Mouse (Mus musculus) midbrain, embryonic 14.5 days (tissue): Measurements from ENCODE around the gene Car8. TPM values are rescaled to one million over a fixed set of nuclear protein-coding genes. Genes with fewer than 3 reads are reported as not detected.

Source experiments
- ATAC-seq: fragments of 200-750 bp; cut with Nextera tagmentation; 2 replicates; pipeline ENCODE4 v1.8.0; 2017; ENCODE audit warnings: moderate number of reproducible peaks, moderate library complexity; ENCODE audit not compliant: low FRiP score, low TSS enrichment
- DNase-seq: peaks from one replicate; pipeline ENCODE4 v3.0.0-alpha.2; 2015
- H3K27ac ChIP-seq: fragments of 300-500 bp; sonication (generic); replicated peaks from 2 replicates; pipeline ENCODE4 v1.5.1; 2014; ENCODE audit warnings: mild to moderate bottlenecking, low read depth, low read length, moderate library complexity
- H3K27me3 ChIP-seq: fragments of 300-500 bp; sonication (generic); 2 replicates; pipeline ENCODE4 v1.6.1; 2014; ENCODE audit warnings: low read length, control low read depth, mixed read lengths; ENCODE audit not compliant: control insufficient read depth, insufficient read depth
- H3K36me3 ChIP-seq: fragments of 300-500 bp; sonication (generic); 2 replicates; pipeline ENCODE4 v1.6.1; 2014; ENCODE audit warnings: low read length, control low read depth; ENCODE audit not compliant: control insufficient read depth, insufficient read depth
- H3K4me1 ChIP-seq: fragments of 300-500 bp; sonication (generic); 2 replicates; pipeline ENCODE4 v1.6.1; 2014; ENCODE audit warnings: mild to moderate bottlenecking, antibody characterized with exemption, low read length, control low read depth; ENCODE audit not compliant: control insufficient read depth, insufficient read depth
- H3K4me2 ChIP-seq: fragments of 300-500 bp; sonication (generic); 2 replicates; pipeline ENCODE4 v1.6.1; 2014; ENCODE audit warnings: mild to moderate bottlenecking, low read length, moderate library complexity
- H3K4me3 ChIP-seq: fragments of 300-500 bp; sonication (generic); replicated peaks from 2 replicates; pipeline ENCODE4 v1.5.1; 2014; ENCODE audit warnings: low read depth, low read length
- H3K9ac ChIP-seq: fragments of 300-500 bp; sonication (generic); replicated peaks from 2 replicates; pipeline ENCODE4 v1.6.1; 2014; ENCODE audit warnings: mild to moderate bottlenecking, low read length, moderate library complexity
- H3K9me3 ChIP-seq: fragments of 300-500 bp; sonication (generic); 2 replicates; pipeline ENCODE4 v1.6.1; 2016; ENCODE audit warnings: low read length, control low read depth, mixed read lengths; ENCODE audit not compliant: control insufficient read depth
- WGBS: fragments of 180-500 bp; shearing (Covaris S2); extraction: QIAGEN DNeasy Blood & Tissue Kit; methylation state at CpG from one replicate; pipeline ENCODE4 v1.1.7; 2014; 5-methylcytosine and 5-hydroxymethylcytosine counted together
- polyA plus RNA-seq: library from polyadenylated mRNA; unstranded; fragments of >200 nt; fragmentation: Nextera tagmentation; extraction: Ambion mirVana; gene quantifications from 2 replicates; pipeline ENCODE4 v1.2.1, GENCODE M21; 2014

The Car8 gene
- polyA plus RNA-seq: 8.6 and 18.6 TPM in 2 replicates

- no peaks in the 10 kb centered on the region for H3K27me3 ChIP-seq
- H3K4me2 ChIP-seq: peak within 1 kb of the TSS; percentile 100
- H3K4me3 ChIP-seq: peak within 1 kb of the TSS; percentile 75
- ATAC-seq (peak; percentile 92), DNase-seq (peak; percentile 78)
- H3K36me3 ChIP-seq: no peaks in the 10 kb centered on the region
- H3K27ac ChIP-seq: no peak within 1 kb of the TSS
- H3K4me1 ChIP-seq: no peaks in the 10 kb centered on the region
- H3K9me3 ChIP-seq: no peaks in the 10 kb centered on the region
- peak within 1 kb of the TSS; percentile 66 for H3K9ac ChIP-seq
- WGBS: under 1% methylated on average over 49 of the region's 49 CpGs
These were observed at the start of gene Car8 for GRCm38 (mm10) chr4:8238560-8239305. Gene Car8, minus strand, starts transcription at chr4:8239041.

GRCm38 (mm10) chr4:8284934-8285333 is 46.1 kb upstream of the Car8 start:
- Histone ChIP-seq H3K27me3 (no peaks in the 10 kb centered on the region), H3K9me3 (no peaks in the 10 kb centered on the region), H3K36me3 (no peaks in the 10 kb centered on the region), H3K4me2 (no peak overlapping the region), H3K4me3 (no peak overlapping the region), H3K27ac (no peak overlapping the region), H3K4me1 (no peaks in the 10 kb centered on the region), H3K9ac (no peak overlapping the region)
- WGBS: 86% methylated on average over 1 of the region's 1 CpGs
- ATAC-seq (no peak), DNase-seq (no peak)

GRCm38 (mm10) chr4:8278159-8278558 is 39.3 kb upstream of the Car8 start:
- H3K4me3 ChIP-seq: no peak overlapping the region
- H3K27ac ChIP-seq: no peak overlapping the region
- H3K27me3 ChIP-seq: no peaks in the 10 kb centered on the region
- 98% methylated on average over 2 of the region's 2 CpGs for WGBS
- H3K36me3 ChIP-seq: no peaks in the 10 kb centered on the region
- no peak for DNase-seq
- no peak for ATAC-seq
- H3K4me1 ChIP-seq: no peaks in the 10 kb centered on the region
- H3K9me3 ChIP-seq: no peaks in the 10 kb centered on the region
- no peak overlapping the region for H3K9ac ChIP-seq
- no peak overlapping the region for H3K4me2 ChIP-seq

- no peak overlapping the region for H3K9ac ChIP-seq
- no peaks in the 10 kb centered on the region for H3K9me3 ChIP-seq
- no peak for DNase-seq
- H3K27ac ChIP-seq: no peak overlapping the region
- H3K27me3 ChIP-seq: no peaks in the 10 kb centered on the region
- H3K36me3 ChIP-seq: no peaks in the 10 kb centered on the region
- H3K4me2 ChIP-seq: no peak overlapping the region
- H3K4me3 ChIP-seq: no peak overlapping the region
- no peak for ATAC-seq
- no peaks in the 10 kb centered on the region for H3K4me1 ChIP-seq
- WGBS: 91% methylated on average over 3 of the region's 3 CpGs
These were observed 11.0 kb upstream of the Car8 start for GRCm38 (mm10) chr4:8249805-8250204.

- WGBS: 72% methylated on average over 1 of the region's 1 CpGs
These were observed 6.7 kb upstream of the Car8 start for GRCm38 (mm10) chr4:8245495-8246063.

GRCm38 (mm10) chr4:8245062-8245461 is 6.2 kb upstream of the Car8 start:
- Histone ChIP-seq H3K9ac (no peak overlapping the region), H3K4me3 (no peak overlapping the region), H3K36me3 (no peaks in the 10 kb centered on the region), H3K4me1 (no peaks in the 10 kb centered on the region), H3K9me3 (no peaks in the 10 kb centered on the region), H3K4me2 (no peak overlapping the region), H3K27ac (no peak overlapping the region), H3K27me3 (no peaks in the 10 kb centered on the region)
- no peak for DNase-seq
- WGBS: 85% methylated on average over 3 of the region's 3 CpGs
- no peak for ATAC-seq

More at GRCm38 (mm10) chr4:8245495-8246063, 6.7 kb upstream of the Car8 start:
- Histone ChIP-seq H3K4me1 (no peaks in the 10 kb centered on the region), H3K36me3 (no peaks in the 10 kb centered on the region), H3K4me3 (no peak overlapping the region), H3K27ac (no peak overlapping the region), H3K9ac (no peak overlapping the region), H3K4me2 (no peak overlapping the region), H3K9me3 (no peaks in the 10 kb centered on the region), H3K27me3 (no peaks in the 10 kb centered on the region)
- no peak for DNase-seq
- ATAC-seq: no peak

- ATAC-seq (no peak), DNase-seq (no peak)
- Histone ChIP-seq H3K9ac (no peak overlapping the region), H3K9me3 (no peaks in the 10 kb centered on the region), H3K4me2 (no peak overlapping the region; the same call in 1 of the 2 replicates), H3K4me1 (no peaks in the 10 kb centered on the region), H3K27me3 (no peaks in the 10 kb centered on the region), H3K4me3 (no peak overlapping the region), H3K36me3 (no peaks in the 10 kb centered on the region), H3K27ac (no peak overlapping the region)
- 68% methylated on average over 11 of the region's 11 CpGs for WGBS
These were observed 858 bp upstream of the Car8 start for GRCm38 (mm10) chr4:8239699-8240098.

GRCm38 (mm10) chr4:8239306-8239670 is 447 bp upstream of the Car8 start:
- Histone ChIP-seq H3K9ac (peak overlapping the region; percentile 66), H3K4me1 (no peaks in the 10 kb centered on the region), H3K36me3 (no peaks in the 10 kb centered on the region), H3K27ac (no peak overlapping the region), H3K4me2 (peak overlapping the region; percentile 100), H3K9me3 (no peaks in the 10 kb centered on the region), H3K27me3 (no peaks in the 10 kb centered on the region), H3K4me3 (peak overlapping the region; percentile 75)
- WGBS: 19% methylated on average over 11 of the region's 11 CpGs
- ATAC-seq: peak; percentile 53; the same call in 1 of the 2 replicates
- DNase-seq: peak; percentile 45
